Mouse (Mus musculus) heart, adult 2 months (tissue): ENCODE data around the gene Hsd3b7.

Source experiments
- CTCF ChIP-seq: fragments of 200-600 bp; IDR thresholded peaks from 2 replicates; pipeline ENCODE4 v1.8.1; 2022; ENCODE audit warnings: antibody characterized with exemption, mild to moderate bottlenecking, moderate library complexity
- EP300 ChIP-seq: fragments of 200-500 bp; IDR thresholded peaks from 2 replicates; pipeline ENCODE4 v1.6.1; 2011; ENCODE audit warnings: low read depth, low read length, control low read depth; ENCODE audit not compliant: insufficient read depth
- POLR2A ChIP-seq: fragments of 200-500 bp; IDR thresholded peaks from 2 replicates; pipeline ENCODE4 v1.6.1; 2011; ENCODE audit warnings: mild to moderate bottlenecking, low read depth, low read length, control low read depth; ENCODE audit not compliant: insufficient read depth

GRCm38 (mm10) chr7:127849973-127850875 lies 49.8 kb downstream of the Hsd3b7 start:
- TF ChIP-seq CTCF: no peak
- no peak for TF ChIP-seq EP300
- TF ChIP-seq POLR2A: 0 out of 2 replicates have a peak, but pooled peaks have one; percentile 15
